Mouse (Mus musculus) erythroblast, embryonic 14.5 days (primary cell): ENCODE results near the gene E4f1. TPM values are rescaled to one million over a fixed set of nuclear protein-coding genes. Genes with fewer than 3 reads are reported as not detected.

Experiments
- H3K27me3 ChIP-seq: 2 replicates; pipeline ENCODE4 v1.6.1; 2012; ENCODE audit warnings: inconsistent platforms; ENCODE audit not compliant: control insufficient read depth
- H3K36me3 ChIP-seq: 2 replicates; pipeline ENCODE4 v1.6.1; 2012; ENCODE audit warnings: mild to moderate bottlenecking, inconsistent platforms; ENCODE audit not compliant: control insufficient read depth
- H3K4me1 ChIP-seq: 2 replicates; pipeline ENCODE4 v1.6.1; 2012; ENCODE audit warnings: inconsistent platforms; ENCODE audit not compliant: control insufficient read depth
- H3K4me3 ChIP-seq: replicated peaks from 2 replicates; pipeline ENCODE3; 2012; ENCODE audit warnings: moderate library complexity, mild to moderate bottlenecking, inconsistent platforms
- H3K9me3 ChIP-seq: 2 replicates; pipeline ENCODE4 v1.6.1; 2012; ENCODE audit warnings: low read length, inconsistent platforms, mixed read lengths; ENCODE audit not compliant: control insufficient read depth
- GATA1 ChIP-seq: IDR thresholded peaks from 2 replicates; pipeline ENCODE4 v1.6.1; 2012; ENCODE audit warnings: low read length, inconsistent platforms, mixed read lengths
- TAL1 ChIP-seq: IDR thresholded peaks from 3 replicates; pipeline ENCODE4 v1.6.1; 2012; ENCODE audit warnings: low read length, inconsistent platforms, mixed read lengths
- polyA plus RNA-seq: library from polyadenylated mRNA; stranded (reverse); fragments of >175 nt; gene quantifications from 2 replicates; pipeline ENCODE4 v1.2.3, GENCODE M21; 2012

E4f1 gene
- polyA plus RNA-seq, 1 experiment, result 6.2 TPM

DNA sequence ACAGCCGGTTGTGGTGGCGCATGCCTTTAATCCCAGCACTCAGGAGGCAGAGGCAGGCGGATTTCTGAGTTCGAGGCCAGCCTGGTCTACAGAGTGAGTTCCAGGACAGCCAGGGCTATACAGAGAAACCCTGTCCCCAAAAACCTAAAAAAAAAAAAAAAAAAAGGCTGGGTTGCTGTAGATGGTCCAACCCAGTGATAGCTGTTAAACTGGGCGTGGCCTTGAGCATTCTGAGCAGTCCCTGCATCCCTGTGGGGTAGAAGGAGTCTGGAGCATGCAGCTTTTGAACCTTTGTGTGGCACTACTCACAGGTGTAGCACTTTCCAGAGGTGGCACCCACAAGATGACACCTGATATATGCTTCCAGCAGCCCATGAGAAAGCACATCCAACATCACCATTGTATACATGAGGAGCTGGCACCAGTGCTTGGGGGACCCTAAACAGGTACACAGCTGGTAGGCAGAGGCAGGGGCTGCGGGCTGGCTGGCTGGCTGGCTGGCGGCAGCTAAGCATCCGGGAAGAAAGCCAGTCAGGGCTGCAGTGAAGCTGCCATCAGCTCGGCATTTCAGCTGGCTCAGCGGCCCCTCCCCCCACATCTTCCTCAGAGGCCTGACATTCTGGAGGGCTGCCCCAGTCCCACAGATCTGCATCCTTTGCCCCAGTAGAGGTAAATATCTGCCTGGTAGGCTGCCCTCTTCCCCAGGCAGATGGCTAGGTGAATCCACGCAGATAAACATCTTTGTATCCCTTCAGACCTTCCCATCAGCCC lies 15.2 kb upstream of the E4f1 start:
- TF ChIP-seq TAL1, result no peak
- no peak for TF ChIP-seq GATA1
- Histone ChIP-seq H3K4me3 (no peak overlapping the region), H3K9me3 (peaks cover 14% of the 10 kb centered on the region; the same call in 1 of the 2 replicates), H3K36me3 (no peaks in the 10 kb centered on the region), H3K4me1 (peaks cover 19% of the 10 kb centered on the region), H3K27me3 (peaks cover 60% of the 10 kb centered on the region)

GRCm38 (mm10) chr17:24483495-24483894 lies 13.4 kb upstream of the E4f1 start:
- peaks cover 42% of the 10 kb centered on the region for H3K27me3 ChIP-seq
- H3K4me3 ChIP-seq, result no peak overlapping the region
- TF ChIP-seq GATA1 (no peak), TAL1 (no peak)
- H3K9me3 ChIP-seq, result peaks cover 7% of the 10 kb centered on the region; the same call in 1 of the 2 replicates
- no peaks in the 10 kb centered on the region for H3K36me3 ChIP-seq
- H3K4me1 ChIP-seq, result peaks cover 21% of the 10 kb centered on the region

DNA sequence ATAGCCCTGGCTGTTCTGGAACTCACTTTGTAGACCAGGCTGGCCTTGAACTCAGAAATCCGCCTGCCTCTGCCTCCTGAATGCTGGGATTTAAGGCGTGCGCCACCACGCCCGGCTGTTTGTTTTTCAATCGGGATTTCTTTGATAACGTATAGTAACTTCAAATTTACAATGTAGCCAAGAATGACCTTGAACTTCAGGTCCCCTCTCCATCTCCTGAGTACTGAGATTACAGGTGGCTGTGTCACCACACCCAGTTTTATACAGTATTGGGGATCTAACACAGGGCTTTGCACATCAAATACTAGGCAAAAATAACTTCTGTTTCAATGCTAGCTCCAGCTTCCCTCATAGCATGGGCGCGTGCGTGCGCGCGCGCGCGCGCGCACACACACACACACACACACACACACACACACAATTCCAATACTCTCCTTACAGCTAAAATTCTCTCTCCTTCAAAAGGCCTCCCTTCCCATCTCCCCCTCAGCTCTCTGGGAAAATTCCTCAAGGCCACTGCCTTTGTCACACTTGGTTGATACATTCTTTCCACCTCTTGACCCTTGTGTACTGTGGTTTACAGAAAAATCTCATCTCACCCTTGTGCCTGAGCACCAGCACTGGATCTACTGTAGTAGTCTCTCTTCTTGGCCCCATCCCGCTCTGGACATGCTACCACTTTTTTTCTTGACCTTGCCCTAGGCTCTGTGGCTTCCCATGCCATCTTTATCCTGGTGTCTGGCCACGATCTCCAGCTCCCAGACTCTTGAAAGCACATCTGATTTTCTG lies 11.1 kb upstream of the E4f1 start:
- H3K27me3 ChIP-seq, result peaks cover 19% of the 10 kb centered on the region
- H3K4me3 ChIP-seq, result no peak overlapping the region
- H3K4me1 ChIP-seq, result peaks cover 38% of the 10 kb centered on the region
- TF ChIP-seq GATA1, result no peak
- TF ChIP-seq TAL1, result no peak
- no peaks in the 10 kb centered on the region for H3K9me3 ChIP-seq
- H3K36me3 ChIP-seq, result peaks cover 20% of the 10 kb centered on the region

DNA sequence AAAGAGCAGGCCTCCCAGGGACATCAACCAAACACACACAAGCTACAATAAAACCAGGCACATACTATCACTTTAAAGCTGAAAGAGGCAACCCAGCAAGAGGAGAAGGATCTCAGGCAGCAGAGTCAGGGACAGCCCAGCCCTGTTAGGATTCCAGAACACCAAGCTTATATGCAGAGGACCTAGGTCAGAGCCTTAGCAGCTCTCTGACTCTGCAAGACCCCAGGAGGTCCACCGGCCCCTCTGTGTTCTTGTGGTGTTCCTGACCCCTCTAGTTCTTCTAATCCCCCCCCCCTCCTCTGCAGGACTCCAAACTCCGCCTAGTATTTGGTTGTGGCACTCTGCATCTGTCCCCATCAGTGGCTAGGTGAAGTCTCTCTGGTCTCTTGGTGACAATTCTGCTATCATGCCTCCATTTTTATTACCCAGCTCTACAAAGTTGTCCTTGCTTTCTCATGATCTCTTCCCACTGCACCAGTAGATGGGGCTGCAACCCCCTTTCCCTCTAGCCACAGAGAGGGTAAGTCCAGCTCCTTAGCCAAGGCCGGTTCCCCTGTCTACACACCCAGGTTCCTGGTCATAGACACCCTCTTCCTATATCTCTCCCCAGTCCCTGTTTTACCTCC lies 10.2 kb upstream of the E4f1 start:
- H3K9me3 ChIP-seq, result no peaks in the 10 kb centered on the region
- TF ChIP-seq GATA1 (no peak), TAL1 (no peak)
- peaks cover 29% of the 10 kb centered on the region for H3K36me3 ChIP-seq
- H3K4me3 ChIP-seq, result peak overlapping the region; percentile 19
- peaks cover 36% of the 10 kb centered on the region for H3K4me1 ChIP-seq
- H3K27me3 ChIP-seq, result peaks cover 12% of the 10 kb centered on the region

DNA sequence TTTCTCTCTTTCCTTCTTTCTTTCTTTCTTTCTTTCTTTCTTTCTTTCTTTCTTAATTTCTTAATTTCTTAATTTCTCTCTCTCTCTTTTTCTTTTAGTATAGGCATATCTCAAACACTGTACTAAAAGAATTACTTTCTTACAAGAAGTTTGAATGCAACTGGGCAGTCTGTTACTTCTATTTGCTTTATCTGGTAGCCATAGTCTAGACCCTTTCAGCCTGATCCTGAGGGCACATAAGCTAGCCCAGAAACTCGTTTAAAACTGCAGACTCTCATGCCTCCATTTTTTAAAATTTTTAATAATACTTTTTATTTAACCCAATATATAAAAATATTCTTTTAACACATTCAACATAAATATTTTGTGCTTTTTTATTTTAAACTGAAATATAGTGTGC lies 9.3 kb upstream of the E4f1 start:
- no peaks in the 10 kb centered on the region for H3K9me3 ChIP-seq
- TF ChIP-seq TAL1 (no peak), GATA1 (no peak)
- peaks cover 4% of the 10 kb centered on the region for H3K27me3 ChIP-seq
- H3K36me3 ChIP-seq, result peaks cover 38% of the 10 kb centered on the region
- H3K4me3 ChIP-seq, result peak overlapping the region; percentile 90
- peaks cover 36% of the 10 kb centered on the region for H3K4me1 ChIP-seq

GRCm38 (mm10) chr17:24478663-24479380 lies 8.7 kb upstream of the E4f1 start, which contains the start of gene Mlst8:
TSS of gene Mlst8 (minus strand) at chr17:24479078.
- peaks cover 44% of the 10 kb centered on the region for H3K36me3 ChIP-seq
- TF ChIP-seq GATA1, result no peak
- no peak for TF ChIP-seq TAL1
- no peaks in the 10 kb centered on the region for H3K9me3 ChIP-seq
- peaks cover 3% of the 10 kb centered on the region for H3K27me3 ChIP-seq
- peaks cover 41% of the 10 kb centered on the region for H3K4me1 ChIP-seq
- peak within 1 kb of the TSS; percentile 90 for H3K4me3 ChIP-seq

- peak overlapping the region; percentile 90 for H3K4me3 ChIP-seq
- H3K36me3 ChIP-seq, result peaks cover 51% of the 10 kb centered on the region
- H3K9me3 ChIP-seq, result no peaks in the 10 kb centered on the region
- no peaks in the 10 kb centered on the region for H3K27me3 ChIP-seq
- TF ChIP-seq TAL1 (no peak), GATA1 (no peak)
- peaks cover 48% of the 10 kb centered on the region for H3K4me1 ChIP-seq
These were observed 8.0 kb upstream of the E4f1 start for GRCm38 (mm10) chr17:24477985-24478600.
